Mouse (Mus musculus) megakaryocyte-erythroid progenitor cell, adult 5-6 weeks (primary cell): ENCODE results near the gene Odf3l2. TPM values are rescaled to one million over a fixed set of nuclear protein-coding genes. Genes with fewer than 3 reads are reported as not detected.

Experiments used
- ATAC-seq: replicated peaks from 2 replicates; pipeline ENCODE4 v1.8.0; 2016; ENCODE audit warnings: mild to moderate bottlenecking, inconsistent platforms; ENCODE audit not compliant: severe bottlenecking, poor library complexity, low FRiP score, low TSS enrichment
- total RNA-seq, 2 experiments: library from RNA; stranded (forward) in 1 of 2; stranded (reverse) in 1 of 2; fragments of 200-1000, 215-1000 nt in 1 of 2; fragments of >200 nt in 1 of 2; fragmentation: Nextera tagmentation in 1 of 2; gene quantifications; 2 replicates each; pipeline ENCODE4 v1.2.3; 2014 to 2017

Odf3l2 gene
- total RNA-seq, 2 experiments from 2014 or later, result not detected

- no peak; the same call in 1 of the 2 replicates for ATAC-seq
Measured at GRCm38 (mm10) chr10:79672088-79672455, 26.5 kb upstream of the Odf3l2 start.

DNA sequence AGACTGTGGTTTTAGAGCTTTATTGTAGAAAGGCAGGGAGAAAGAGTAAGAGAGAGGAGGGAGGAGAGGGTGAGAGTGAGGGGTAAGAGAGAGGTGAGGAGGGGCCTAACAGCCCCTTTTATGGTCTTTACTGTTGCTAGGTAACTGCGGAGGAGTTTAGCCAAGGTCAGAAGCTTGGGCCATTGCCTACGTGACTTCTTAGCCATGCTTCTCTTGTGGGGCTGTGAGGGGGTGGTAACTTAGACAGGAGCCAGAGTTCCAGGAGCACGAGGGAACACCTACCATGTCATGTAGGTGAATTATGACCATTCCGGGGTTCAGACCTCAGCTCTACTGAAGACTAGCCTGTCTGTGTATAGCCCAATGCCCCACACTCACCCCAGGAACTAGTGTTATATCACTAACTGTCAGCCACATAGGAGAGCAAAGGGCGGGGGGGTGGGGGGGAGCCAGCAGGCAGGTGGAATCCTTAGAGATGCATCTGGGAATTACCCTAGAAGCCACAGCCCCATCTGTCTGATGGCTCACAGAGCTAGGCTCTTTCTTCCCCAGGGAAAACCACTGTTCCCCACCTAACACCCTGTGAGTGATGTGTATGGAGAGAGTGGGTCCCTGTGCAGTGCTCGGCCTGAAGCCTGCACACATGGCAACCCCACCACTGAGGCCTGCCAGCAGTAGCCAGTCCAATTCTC is 26.0 kb upstream of the Odf3l2 start:
- no peak for ATAC-seq

DNA sequence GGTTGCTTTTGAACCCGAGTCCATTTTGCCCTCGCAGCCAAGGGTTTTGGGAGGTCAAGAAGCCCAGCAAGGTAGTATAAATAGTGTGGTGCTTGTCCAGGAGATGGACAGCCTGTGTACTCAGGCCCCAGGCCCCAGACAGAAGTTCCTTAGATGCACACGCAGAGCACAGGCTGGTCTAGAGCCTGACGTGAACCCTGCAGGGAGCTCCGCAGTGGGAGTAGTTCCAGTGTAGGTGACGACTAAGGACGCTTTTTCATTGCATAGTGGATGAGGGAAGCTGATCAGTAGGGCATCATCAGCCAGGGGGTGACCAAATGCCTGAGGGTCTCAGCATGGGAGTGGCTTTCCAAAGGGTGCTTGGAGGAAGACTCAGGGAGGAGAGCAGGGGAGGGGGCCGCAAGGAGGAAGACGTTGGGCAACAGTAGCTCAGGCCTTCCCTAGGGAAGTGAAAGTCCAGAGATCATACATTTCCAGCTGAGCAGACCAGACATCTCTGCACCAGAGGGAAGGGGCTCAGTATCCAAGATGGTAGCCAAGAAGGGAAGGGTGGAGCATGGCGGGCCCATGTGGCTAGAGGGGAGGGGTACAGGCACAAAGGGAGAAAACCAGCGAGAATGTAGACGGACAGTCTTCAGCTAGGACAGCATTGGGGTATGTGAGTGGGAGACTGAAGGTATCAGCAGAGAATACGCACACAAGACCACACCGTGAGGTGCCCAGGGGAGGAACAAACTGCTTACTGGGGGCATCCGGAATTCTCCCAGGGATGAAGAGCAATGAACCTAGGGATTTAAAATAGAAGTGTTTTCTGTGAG is 24.7 kb upstream of the Odf3l2 start:
- no peak for ATAC-seq

GRCm38 (mm10) chr10:79669576-79670057 is 24.1 kb upstream of the Odf3l2 start:
- peak; percentile 28 for ATAC-seq

DNA sequence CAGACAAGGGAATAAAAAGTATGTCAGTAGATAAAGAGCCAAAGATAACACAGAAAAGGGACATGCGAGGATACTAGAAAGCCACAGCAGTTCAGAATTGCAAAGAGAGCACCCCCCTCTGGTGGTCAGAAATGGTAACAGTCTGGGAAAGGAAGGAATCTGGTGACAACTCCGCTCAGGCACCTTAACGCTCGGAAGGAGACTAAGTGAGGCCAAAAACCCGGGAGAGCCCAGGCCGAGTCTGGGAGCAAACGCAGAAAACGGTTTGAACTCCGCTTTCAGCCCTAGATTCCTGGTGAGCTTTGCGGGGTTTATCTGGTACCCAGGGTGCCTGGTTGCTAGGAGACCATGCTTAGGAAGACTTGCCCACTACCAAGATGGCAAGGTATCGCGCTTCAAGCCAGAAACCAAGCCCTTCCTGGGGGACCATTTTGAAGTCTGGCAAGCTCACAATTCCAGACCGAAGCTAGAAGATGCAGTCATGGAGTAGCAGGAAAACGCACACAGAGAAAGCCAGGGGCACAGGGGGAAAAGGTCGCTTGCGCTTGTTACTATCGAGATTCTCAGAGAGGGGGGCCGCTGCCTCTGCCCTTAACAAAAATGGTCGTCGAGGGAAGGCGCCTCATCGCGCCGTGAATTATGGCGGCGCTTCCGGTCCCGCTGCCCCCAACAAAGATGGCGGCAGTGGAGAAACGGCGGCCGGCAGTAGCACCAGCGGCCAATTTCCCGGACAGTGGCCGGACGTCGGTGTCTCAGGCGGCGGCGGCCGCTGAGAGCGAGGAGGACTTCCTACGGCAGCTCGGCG is 23.4 kb upstream of the Odf3l2 start, which contains the start of gene Tpgs1:
TSS of gene Tpgs1 (plus strand) at position 599 of the 805 bp plus-strand sequence.
- ATAC-seq, result peak; percentile 85

GRCm38 (mm10) chr10:79668076-79668475 is 22.5 kb upstream of the Odf3l2 start:
- ATAC-seq, result no peak

DNA sequence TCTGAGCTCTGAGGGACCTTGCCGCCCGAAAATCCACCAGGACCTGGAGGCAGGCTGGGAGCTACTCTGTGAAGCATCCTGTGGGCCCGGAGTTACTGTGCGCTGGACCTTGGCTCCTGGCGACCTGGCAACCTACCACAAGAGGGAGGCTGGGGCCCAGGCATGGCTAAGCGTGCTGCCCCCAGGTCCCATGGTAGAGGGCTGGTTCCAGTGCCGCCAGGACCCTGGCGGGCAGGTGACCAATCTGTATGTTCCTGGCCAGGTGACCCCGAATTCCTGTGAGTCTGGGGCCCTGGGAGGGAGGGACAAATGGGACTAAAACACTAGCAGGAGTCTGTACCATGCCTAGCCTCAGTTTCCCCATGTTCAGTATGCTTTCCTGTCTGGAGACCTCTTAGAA is 21.0 kb upstream of the Odf3l2 start:
- ATAC-seq, result no peak

- no peak for ATAC-seq
Measured at GRCm38 (mm10) chr10:79665051-79665450, 19.5 kb upstream of the Odf3l2 start.

DNA sequence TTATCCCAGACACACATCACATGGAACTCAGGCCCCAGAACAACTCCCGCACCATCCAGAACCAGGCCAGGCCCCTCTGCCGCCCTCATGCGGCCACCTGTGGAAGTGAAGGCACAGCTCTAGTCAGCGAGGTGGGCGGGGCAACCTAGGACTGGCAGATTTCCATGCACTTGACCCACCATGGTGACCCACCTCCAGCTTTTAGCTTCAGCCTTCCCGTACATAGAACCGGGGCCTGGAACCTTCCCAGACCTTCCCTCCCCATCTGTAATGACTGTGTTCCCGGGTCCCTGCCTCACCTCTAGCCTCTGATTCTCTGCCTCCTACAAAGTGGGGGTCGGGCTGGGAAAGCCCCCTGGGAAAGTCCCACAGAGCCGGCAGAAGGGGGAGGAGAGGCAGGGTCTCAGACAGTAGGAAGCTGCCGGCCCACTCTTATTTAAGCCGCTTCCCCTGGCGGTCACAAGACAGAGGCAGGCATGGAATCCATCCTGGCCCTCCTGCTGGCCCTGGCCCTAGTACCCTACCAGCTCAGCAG is 18.7 kb upstream of the Odf3l2 start, which contains the start of gene Madcam1:
TSS of gene Madcam1 (plus strand) at position 429 of the 535 bp plus-strand sequence.
- ATAC-seq, result peak; percentile 39

DNA sequence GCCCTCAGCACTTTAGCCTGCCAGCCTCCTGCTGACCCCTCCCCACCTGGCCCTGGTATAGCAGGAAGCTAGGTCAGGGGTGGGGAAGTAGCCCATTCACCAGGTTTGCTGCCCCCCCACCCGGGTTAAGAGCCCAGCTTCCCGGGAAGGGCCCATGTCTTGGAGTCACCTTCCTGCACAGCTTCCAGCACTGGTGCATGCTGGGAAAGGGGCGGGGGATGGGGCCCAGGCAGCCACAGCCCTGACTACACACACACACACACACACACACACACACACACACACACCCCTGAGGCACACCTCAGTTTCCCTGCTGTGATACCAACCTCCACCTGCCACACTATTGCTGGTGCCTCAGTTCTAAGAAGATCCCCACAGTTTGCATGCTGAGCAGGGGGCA is 16.3 kb upstream of the Odf3l2 start:
- ATAC-seq, result no peak

GRCm38 (mm10) chr10:79660298-79660697 is 14.8 kb upstream of the Odf3l2 start:
- no peak for ATAC-seq

DNA sequence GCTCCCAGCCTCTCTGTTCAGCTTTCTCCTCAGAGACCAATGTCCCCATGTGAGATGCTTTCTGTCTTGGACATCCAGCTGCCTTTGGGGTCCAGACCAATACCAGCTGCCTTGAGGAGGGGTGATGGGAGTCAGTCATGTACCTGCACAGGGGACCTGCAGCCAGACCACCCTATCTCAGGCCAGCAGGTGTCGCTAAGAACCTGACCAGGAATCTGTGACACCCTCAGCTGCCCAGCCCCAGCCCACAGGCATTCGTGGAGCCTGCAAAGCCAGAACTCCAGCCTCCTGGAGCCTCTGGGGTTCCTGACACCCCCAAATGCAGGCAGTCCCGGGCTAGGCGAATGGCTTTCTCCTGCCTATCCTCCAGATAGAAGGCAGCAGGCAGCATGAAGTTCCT is 13.3 kb upstream of the Odf3l2 start:
- ATAC-seq, result peak; percentile 61; the same call in 1 of the 2 replicates

- no peak for ATAC-seq
Measured at GRCm38 (mm10) chr10:79654946-79655395, 9.4 kb upstream of the Odf3l2 start.

DNA sequence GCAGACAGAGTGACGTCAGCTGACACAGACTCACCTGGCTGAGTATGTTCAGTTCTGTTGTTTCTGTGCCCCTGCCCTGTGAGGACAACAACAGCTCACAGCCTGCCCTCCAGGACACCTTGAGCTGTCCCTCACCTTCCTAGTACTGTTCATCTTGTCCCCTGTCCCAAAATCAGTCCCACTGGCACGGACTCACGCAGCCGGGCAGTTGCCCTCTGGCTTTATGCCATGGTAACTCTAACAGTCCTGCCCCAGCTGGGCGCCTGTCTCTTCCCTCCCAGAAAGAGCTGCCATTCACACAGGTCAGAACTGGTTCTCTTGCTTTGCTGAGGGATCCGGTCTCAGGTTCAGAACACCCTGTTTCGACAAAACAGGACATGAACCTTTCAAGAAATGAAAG is 7.3 kb upstream of the Odf3l2 start:
- no peak for ATAC-seq

GRCm38 (mm10) chr10:79649070-79649751 is 3.7 kb upstream of the Odf3l2 start:
- peak; percentile 88 for ATAC-seq

DNA sequence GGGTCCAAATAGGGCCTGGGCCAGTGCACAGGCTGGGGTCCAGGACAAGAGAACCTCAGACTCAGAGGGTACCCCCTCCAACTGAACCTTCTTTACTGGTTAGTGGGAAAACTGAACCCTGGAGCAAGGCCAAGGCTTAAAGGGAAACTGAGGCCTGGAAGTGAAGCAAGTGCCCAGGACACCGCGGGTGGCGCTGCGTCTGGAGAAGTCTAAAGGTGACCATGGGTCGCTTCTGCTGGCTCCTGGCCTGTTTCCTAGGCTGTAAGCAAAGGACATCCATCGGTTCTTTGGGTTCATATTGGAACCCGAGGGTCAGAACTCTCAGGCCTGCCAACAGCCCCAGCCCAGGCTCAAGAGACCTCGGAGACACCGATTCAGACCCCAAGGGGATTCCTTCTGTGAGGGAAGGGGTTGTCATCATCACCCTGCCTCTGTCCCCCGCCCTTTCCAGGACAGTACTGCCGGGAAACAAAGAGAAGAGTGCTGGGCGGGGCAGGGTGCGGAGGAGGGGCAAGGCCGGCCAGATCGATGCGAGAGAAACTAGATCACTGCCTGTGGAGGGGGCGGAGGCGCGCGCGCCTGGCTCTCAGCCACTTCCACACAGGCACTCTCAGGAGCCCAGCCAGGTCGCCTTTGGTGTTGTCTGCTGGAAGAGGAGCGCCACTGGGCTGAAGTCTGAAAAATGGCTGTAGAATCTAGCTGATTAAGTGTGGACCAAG is 6.9 kb downstream of the Odf3l2 start:
- no peak for ATAC-seq

GRCm38 (mm10) chr10:79637128-79638110 is 8.1 kb downstream of the Odf3l2 start, which contains the start of gene Shc2:
Shc2 (minus strand) TSS chr10:79637918.
- no peak for ATAC-seq
